Mouse (Mus musculus) MEL (cell line): ENCODE data around the gene Sgsm3. TPM values are rescaled to one million over a fixed set of nuclear protein-coding genes. Genes with fewer than 3 reads are reported as not detected.

ENCODE experiments used
- DNase-seq: peaks from one replicate; pipeline ENCODE4 v3.0.0; 2011; ENCODE audit warnings: low read depth, low spot score
- H3K27ac ChIP-seq: 2 replicates; pipeline ENCODE4 v1.5.1; 2012; ENCODE audit warnings: low read depth, mild to moderate bottlenecking, control low read depth, low read length, moderate library complexity; ENCODE audit not compliant: control insufficient read depth
- H3K27me3 ChIP-seq, 2 experiments: fragments of 150-350 bp in 1 of 2; sonication (generic) in 1 of 2; 2 replicates each; pipeline ENCODE4 v1.6.1; 2012; ENCODE audit warnings: low read length in 2 of 2, mild to moderate bottlenecking in 2 of 2, improper control_type of control experiment in 1 of 2, moderate library complexity in 1 of 2; ENCODE audit not compliant: insufficient read depth in 2 of 2, control insufficient read depth in 1 of 2
- H3K36me3 ChIP-seq, 2 experiments: 2 replicates each; pipeline ENCODE4 v1.6.1; 2012 to 2014; ENCODE audit warnings: low read length in 2 of 2, improper control_type of control experiment in 1 of 2, inconsistent platforms in 1 of 2, mild to moderate bottlenecking in 1 of 2; ENCODE audit not compliant: insufficient read depth in 2 of 2, control insufficient read depth in 1 of 2
- H3K4me1 ChIP-seq, 2 experiments: fragments of 150-350 bp in 1 of 2; sonication (generic) in 1 of 2; 2 replicates each; pipeline ENCODE4 v1.6.1; 2012; ENCODE audit warnings: low read length in 2 of 2, improper control_type of control experiment in 1 of 2, mild to moderate bottlenecking in 1 of 2; ENCODE audit not compliant: insufficient read depth in 2 of 2, control insufficient read depth in 1 of 2
- H3K4me3 ChIP-seq, 2 experiments: fragments of 150-350 bp in 1 of 2; sonication (generic) in 1 of 2; 2 replicates each; pipeline ENCODE4 v1.5.1; 2012; ENCODE audit warnings: low read depth in 2 of 2, low read length in 2 of 2, mild to moderate bottlenecking in 2 of 2, moderate library complexity in 2 of 2, control low read depth in 1 of 2, improper control_type of control experiment in 1 of 2; ENCODE audit not compliant: control insufficient read depth in 1 of 2, insufficient read depth in 1 of 2
- H3K79me2 ChIP-seq: 2 replicates; pipeline ENCODE4 v1.6.1; 2012; ENCODE audit warnings: mild to moderate bottlenecking, low read length, moderate library complexity; ENCODE audit not compliant: control insufficient read depth, poor library complexity, insufficient read depth
- H3K9ac ChIP-seq: 2 replicates; pipeline ENCODE4 v1.6.1; 2012; ENCODE audit warnings: low read depth, mild to moderate bottlenecking, control low read depth, low read length, moderate library complexity; ENCODE audit not compliant: control insufficient read depth, poor library complexity, severe bottlenecking
- H3K9me3 ChIP-seq: fragments of 150-350 bp; sonication (generic); replicated peaks from 2 replicates; pipeline ENCODE4 v1.6.1; 2012; ENCODE audit warnings: mild to moderate bottlenecking, low read length, improper control_type of control experiment, moderate library complexity; ENCODE audit not compliant: insufficient read depth
- BHLHE40 ChIP-seq: IDR thresholded peaks from 2 replicates; pipeline ENCODE4 v1.6.1; 2012; ENCODE audit warnings: low read depth, mild to moderate bottlenecking, inconsistent platforms, low read length, improper control_type of control experiment, borderline replicate concordance
- CHD1 ChIP-seq: IDR thresholded peaks from 2 replicates; pipeline ENCODE4 v1.6.1; 2012; ENCODE audit warnings: low read depth, mild to moderate bottlenecking, inconsistent platforms, low read length, improper control_type of control experiment
- CTCF ChIP-seq, 3 experiments: IDR thresholded peaks in 2 of 3; conservative IDR thresholded peaks in 1 of 3; 2 replicates each; pipeline ENCODE4 v1.5.1; 2011 to 2012; ENCODE audit warnings: low read length in 3 of 3, low read depth in 2 of 3, mild to moderate bottlenecking in 2 of 3, improper control_type of control experiment in 1 of 3, inconsistent platforms in 1 of 3, mixed read lengths in 1 of 3, moderate library complexity in 1 of 3; ENCODE audit not compliant: control insufficient read depth in 1 of 3, insufficient read depth in 1 of 3, poor library complexity in 1 of 3, severe bottlenecking in 1 of 3
- E2F4 ChIP-seq: IDR thresholded peaks from 2 replicates; pipeline ENCODE4 v1.6.1; 2011; ENCODE audit warnings: low read depth, low read length, improper control_type of control experiment, borderline replicate concordance
- ELF1 ChIP-seq: IDR thresholded peaks from 2 replicates; pipeline ENCODE4 v1.6.1; 2014; ENCODE audit warnings: low read depth, mild to moderate bottlenecking, inconsistent platforms, low read length, improper control_type of control experiment, moderate library complexity
- EP300 ChIP-seq, 2 experiments: IDR thresholded peaks; 2 replicates each; pipeline ENCODE4 v1.6.1; 2011; ENCODE audit warnings: improper control_type of control experiment in 2 of 2, low read length in 2 of 2, low read depth in 1 of 2, mild to moderate bottlenecking in 1 of 2
- ETS1 ChIP-seq: IDR thresholded peaks from 2 replicates; pipeline ENCODE4 v1.6.1; 2012; ENCODE audit warnings: low read depth, mild to moderate bottlenecking, inconsistent platforms, low read length, improper control_type of control experiment, moderate library complexity
- GABPA ChIP-seq: IDR thresholded peaks from 2 replicates; pipeline ENCODE4 v1.6.1; 2012; ENCODE audit warnings: low read depth, mild to moderate bottlenecking, inconsistent platforms, low read length, improper control_type of control experiment, moderate library complexity
- HCFC1 ChIP-seq: IDR thresholded peaks from 2 replicates; pipeline ENCODE4 v1.6.1; 2012; ENCODE audit warnings: low read depth, mild to moderate bottlenecking, inconsistent platforms, low read length, improper control_type of control experiment, moderate library complexity
- JUND ChIP-seq: IDR thresholded peaks from 2 replicates; pipeline ENCODE4 v1.6.1; 2011; ENCODE audit warnings: low read depth, mild to moderate bottlenecking, improper control_type of control experiment, low read length
- KAT2A ChIP-seq: conservative IDR thresholded peaks from 2 replicates; pipeline ENCODE4 v1.6.1; 2012; ENCODE audit warnings: low read depth, low read length, improper control_type of control experiment, inconsistent platforms
- MAX ChIP-seq: IDR thresholded peaks from 2 replicates; pipeline ENCODE4 v1.6.1; 2011; ENCODE audit warnings: low read length, improper control_type of control experiment
- MEF2A ChIP-seq: IDR thresholded peaks from 2 replicates; pipeline ENCODE4 v1.6.1; 2014; ENCODE audit warnings: low read depth, mild to moderate bottlenecking, inconsistent platforms, low read length, improper control_type of control experiment; ENCODE audit not compliant: poor library complexity, insufficient replicate concordance, severe bottlenecking; ENCODE audit errors: extremely low read depth
- MYB ChIP-seq: IDR thresholded peaks from 2 replicates; pipeline ENCODE4 v1.6.1; 2011; ENCODE audit warnings: mild to moderate bottlenecking, low read depth, low read length, improper control_type of control experiment
- NELFE ChIP-seq: IDR thresholded peaks from 2 replicates; pipeline ENCODE4 v1.6.1; 2011; ENCODE audit warnings: low read depth, low read length, improper control_type of control experiment
- NRF1 ChIP-seq: IDR thresholded peaks from 2 replicates; pipeline ENCODE4 v1.6.1; 2014; ENCODE audit warnings: low read depth, mild to moderate bottlenecking, inconsistent platforms, low read length, improper control_type of control experiment, moderate library complexity; ENCODE audit not compliant: poor library complexity, insufficient read depth, severe bottlenecking
- POLR2AphosphoS2 ChIP-seq: IDR thresholded peaks from 2 replicates; pipeline ENCODE4 v1.6.1; 2011; ENCODE audit warnings: low read length, improper control_type of control experiment
- POLR2AphosphoS5 ChIP-seq: IDR thresholded peaks from 2 replicates; pipeline ENCODE4 v1.6.1; 2012; ENCODE audit warnings: low read depth, borderline replicate concordance, mild to moderate bottlenecking, inconsistent platforms, low read length, moderate library complexity, mixed read lengths
- RAD21 ChIP-seq: IDR thresholded peaks from 2 replicates; pipeline ENCODE4 v1.6.1; 2011; ENCODE audit warnings: mild to moderate bottlenecking, low read depth, low read length, improper control_type of control experiment
- RCOR1 ChIP-seq: IDR thresholded peaks from 2 replicates; pipeline ENCODE4 v1.6.1; 2012; ENCODE audit warnings: low read depth, mild to moderate bottlenecking, inconsistent platforms, low read length, improper control_type of control experiment
- SIN3A ChIP-seq: IDR thresholded peaks from 2 replicates; pipeline ENCODE4 v1.6.1; 2012; ENCODE audit warnings: low read length, improper control_type of control experiment, inconsistent platforms
- SMC3 ChIP-seq: IDR thresholded peaks from 2 replicates; pipeline ENCODE4 v1.6.1; 2011; ENCODE audit warnings: low read depth, low read length, improper control_type of control experiment
- TAL1 ChIP-seq: IDR thresholded peaks from 2 replicates; pipeline ENCODE4 v1.6.1; 2012; ENCODE audit warnings: mild to moderate bottlenecking, inconsistent platforms, low read length, moderate library complexity, mixed read lengths
- TCF12 ChIP-seq: IDR thresholded peaks from 2 replicates; pipeline ENCODE4 v1.6.1; 2014; ENCODE audit warnings: low read depth, mild to moderate bottlenecking, inconsistent platforms, low read length, improper control_type of control experiment, moderate library complexity
- UBTF ChIP-seq: IDR thresholded peaks from 2 replicates; pipeline ENCODE4 v1.6.1; 2012; ENCODE audit warnings: low read depth, mild to moderate bottlenecking, inconsistent platforms, low read length, improper control_type of control experiment, moderate library complexity, borderline replicate concordance; ENCODE audit not compliant: insufficient read depth
- USF2 ChIP-seq, 2 experiments: IDR thresholded peaks; 2 replicates each; pipeline ENCODE4 v1.6.1; 2011 to 2012; ENCODE audit warnings: improper control_type of control experiment in 2 of 2, low read length in 2 of 2, borderline replicate concordance in 1 of 2, inconsistent platforms in 1 of 2, low read depth in 1 of 2, mild to moderate bottlenecking in 1 of 2; ENCODE audit not compliant: insufficient read depth in 1 of 2
- ZC3H11A ChIP-seq: IDR thresholded peaks from 2 replicates; pipeline ENCODE4 v1.6.1; 2012; ENCODE audit warnings: low read depth, mild to moderate bottlenecking, inconsistent platforms, low read length, improper control_type of control experiment
- ZMIZ1 ChIP-seq: IDR thresholded peaks from 2 replicates; pipeline ENCODE4 v1.6.1; 2012; ENCODE audit warnings: low read depth, mild to moderate bottlenecking, inconsistent platforms, low read length, improper control_type of control experiment, moderate library complexity
- polyA plus RNA-seq, 2 experiments: library from polyadenylated mRNA; stranded (reverse) in 1 of 2; unstranded in 1 of 2; fragments of >175 nt in 1 of 2; fragments of >200 nt in 1 of 2; gene quantifications; 2 replicates each; pipeline versions ENCODE4 v1.2.1 to v1.2.4; 2012; ENCODE audit warnings: low replicate concordance in 2 of 2, low read depth in 1 of 2; ENCODE audit not compliant: insufficient read length in 2 of 2, insufficient read depth in 1 of 2, missing spikeins in 1 of 2
- total RNA-seq: library from RNA; depleted of rRNA; stranded (reverse); fragments of 300-350 nt; gene quantifications from 2 replicates; pipeline ENCODE4 v1.2.3, GENCODE M21; 2012

The Sgsm3 gene
- total and polyA plus RNA-seq, 3 experiments, result 33.0 to 39.5 TPM; not detected in 1

- no peak overlapping the region for H3K4me3 ChIP-seq
- TF ChIP-seq RAD21, result no peak
- TF ChIP-seq RCOR1, result no peak
- no peak for TF ChIP-seq MAX
- no peak for TF ChIP-seq JUND
- no peak for TF ChIP-seq ETS1
- no peak for TF ChIP-seq TAL1
- no peak for TF ChIP-seq SIN3A
- TF ChIP-seq GABPA, result no peak
- TF ChIP-seq, all 39 proteins: peak for 0
- Histone ChIP-seq H3K36me3 (0 out of 4 replicates have a peak, but pooled peaks cover 0 to under 1% of the 10 kb centered on the region in 2 experiments), H3K9ac (no peak overlapping the region), H3K79me2 (no peaks in the 10 kb centered on the region), H3K9me3 (no peaks in the 10 kb centered on the region), H3K4me1 (peaks cover 0 to 2% of the 10 kb centered on the region in 2 experiments; a peak in 1 of 4 replicates), H3K27me3 (no peaks in the 10 kb centered on the region), H3K27ac (no peak overlapping the region)
- DNase-seq, result no peak
Observed at GRCm38 (mm10) chr15:81026901-81027300, 49.3 kb downstream of the Sgsm3 start.

GRCm38 (mm10) chr15:81027378-81028173 lies 50.0 kb downstream of the Sgsm3 start:
- H3K27ac ChIP-seq, result no peak overlapping the region
- H3K9me3 ChIP-seq, result no peaks in the 10 kb centered on the region
- no peak overlapping the region for H3K4me3 ChIP-seq
- H3K4me1 ChIP-seq, result no peaks in the 10 kb centered on the region
- H3K9ac ChIP-seq, result no peak overlapping the region
- DNase-seq, result peak; percentile 87
- H3K36me3 ChIP-seq, result no peaks in the 10 kb centered on the region
- H3K27me3 ChIP-seq, result no peaks in the 10 kb centered on the region
- H3K79me2 ChIP-seq, result no peaks in the 10 kb centered on the region
- TF ChIP-seq POLR2AphosphoS2, result no peak
- TF ChIP-seq ZC3H11A, result peak; percentile 93
- peak; percentile 82 to 95 (median 84) for TF ChIP-seq CTCF (IDR thresholded peaks at IDR 0.05 in 2 of 3, conservative IDR thresholded peaks at IDR 0.05 in 1 of 3; ENCODE audit: control insufficient read depth in 1 of 3, insufficient read depth in 1 of 3, low read depth in 2 of 3, low read length in 3 of 3, poor library complexity in 1 of 3, severe bottlenecking in 1 of 3)
- no peak for TF ChIP-seq ZMIZ1
- 0 out of 2 replicates have a peak, but pooled peaks have one; percentile 21 for TF ChIP-seq ETS1
- TF ChIP-seq NELFE, result no peak
- no peak for TF ChIP-seq USF2 (IDR thresholded peaks at IDR 0.05; ENCODE audit: borderline replicate concordance in 1 of 2, insufficient read depth in 1 of 2, low read depth in 1 of 2, low read length in 2 of 2)
- no peak for TF ChIP-seq KAT2A
- no peak for TF ChIP-seq CHD1
- no peak for TF ChIP-seq JUND
- TF ChIP-seq TCF12, result 0 out of 2 replicates have a peak, but pooled peaks have one; percentile 8
- peak; percentile 52; the same call in 1 of the 2 replicates for TF ChIP-seq MAX
- no peak for TF ChIP-seq UBTF
- no peak for TF ChIP-seq POLR2AphosphoS5
- no peak for TF ChIP-seq BHLHE40
- TF ChIP-seq E2F4, result no peak
- TF ChIP-seq ELF1, result no peak
- peak; percentile 61; the same call in 1 of the 2 replicates for TF ChIP-seq MEF2A
- peak; percentile 73 for TF ChIP-seq NRF1
- TF ChIP-seq HCFC1, result 0 out of 2 replicates have a peak, but pooled peaks have one; percentile 12
- no peak for TF ChIP-seq MYB
- TF ChIP-seq RAD21, result peak; percentile 94
- TF ChIP-seq EP300 (IDR thresholded peaks at IDR 0.05; ENCODE audit: low read depth in 1 of 2, low read length in 2 of 2), result peak in 1 of 2 experiments; percentile 24; a peak in 1 of 4 replicates
- peak; percentile 96 for TF ChIP-seq SMC3
